Mouse (Mus musculus) cerebellum, adult 9-11 months (tissue): ENCODE measurements around the gene Vmn1r172.
"Not testable (repeated sequence)": the region's sequence is repeated elsewhere in the genome, so short reads cannot be mapped to it uniquely, and the experiment has no call there.

Experiments used
- DNase-seq: peaks from one replicate; pipeline ENCODE4 v3.0.0; 2022

The Vmn1r172 gene

DNA sequence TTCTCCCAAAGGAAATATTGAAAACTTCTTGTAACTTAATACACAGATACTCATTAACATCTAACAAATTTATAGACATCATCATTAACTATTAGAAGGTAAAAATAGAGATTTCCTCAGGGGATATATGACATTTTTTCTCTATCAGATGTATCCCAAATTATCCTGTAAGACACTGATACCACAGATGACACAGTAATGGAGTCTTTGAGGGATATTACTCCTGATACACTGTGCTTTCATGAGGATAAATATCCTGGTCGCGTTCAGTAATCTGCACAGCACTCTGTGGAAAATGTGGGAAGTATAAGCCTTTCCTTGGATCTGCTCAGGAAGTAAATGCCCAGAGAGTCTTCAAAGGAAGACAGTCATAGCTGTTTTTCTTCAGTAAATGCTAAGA is at the start of gene Vmn1r172:
Vmn1r172 (plus strand) TSS at position 301 of the 400 bp plus-strand sequence.
- DNase-seq, result no peak

DNA sequence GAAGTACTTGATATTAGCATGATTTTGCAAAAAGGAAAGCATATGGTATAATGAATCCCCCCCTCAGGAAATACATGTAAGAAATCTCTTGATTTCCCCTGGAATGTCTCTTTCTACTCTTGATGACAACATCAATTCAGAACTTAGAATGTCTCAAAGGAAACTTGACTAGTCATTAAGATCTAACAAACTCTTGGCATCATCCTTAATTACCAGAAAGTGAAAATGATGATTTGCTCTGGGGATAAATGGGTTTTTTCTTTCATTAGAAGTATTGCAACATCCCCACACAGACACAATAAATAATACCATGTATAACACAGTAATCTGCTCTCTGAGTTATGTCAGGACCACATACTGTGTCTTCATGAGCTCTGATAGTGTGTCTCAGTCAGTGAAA is 27.7 kb upstream of the Vmn1r172 start, which contains the start of gene Vmn1r171:
Vmn1r171 (plus strand) TSS at position 301 of the 400 bp plus-strand sequence.
- DNase-seq, result no peak

DNA sequence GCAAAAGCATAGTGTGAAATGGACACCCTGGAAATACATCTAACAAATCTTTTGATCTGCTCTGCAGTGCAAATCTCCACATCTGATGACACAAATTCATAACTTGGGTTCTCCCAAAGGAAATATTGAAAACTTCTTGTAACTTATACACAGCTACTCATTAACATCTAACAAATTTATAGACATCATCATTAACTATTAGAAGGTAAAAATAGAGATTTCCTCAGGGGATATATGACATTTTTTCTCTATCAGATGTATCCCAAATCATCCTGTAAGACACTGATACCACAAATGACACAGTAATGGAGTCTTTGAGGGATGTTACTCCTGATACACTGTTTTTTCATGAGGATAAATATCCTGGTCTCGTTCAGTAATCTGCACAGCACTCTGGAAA is 42.3 kb downstream of the Vmn1r172 start, which contains the start of gene Vmn1r173:
Vmn1r173 (plus strand) TSS at position 301 of the 400 bp plus-strand sequence.
- not testable (repeated sequence) for DNase-seq
